Mouse (Mus musculus): ENCODE results near the gene Smarcc2.
A peak's percentile ranks its signal among the peaks of the same experiment; 100 is the strongest.
"Not testable (repeated sequence)": the region's sequence is repeated elsewhere in the genome, so short reads cannot be mapped to it uniquely, and the experiment has no call there.

Gene Smarcc2

GRCm38 (mm10) chr10:128494667-128495245 is 35.7 kb downstream of the Smarcc2 start:
- no peak for DNase-seq

GRCm38 (mm10) chr10:128495270-128495669 is 36.2 kb downstream of the Smarcc2 start:
- no peak for DNase-seq

- DNase-seq, result no peak
These were observed 36.9 kb downstream of the Smarcc2 start for GRCm38 (mm10) chr10:128495903-128496302.

GRCm38 (mm10) chr10:128496509-128497077 is 37.5 kb downstream of the Smarcc2 start:
- DNase-seq, result no peak

- DNase-seq, result no peak
These were observed 38.2 kb downstream of the Smarcc2 start for GRCm38 (mm10) chr10:128497134-128497737.

- DNase-seq, result peak; percentile 95 to 97
These were observed 39.5 kb downstream of the Smarcc2 start, which contains the start of gene Myl6b for GRCm38 (mm10) chr10:128498590-128498989. TSS of gene Myl6b (minus strand) at chr10:128498685.

GRCm38 (mm10) chr10:128499116-128499671 is 40.1 kb downstream of the Smarcc2 start:
- peak in 1 of 2 experiments; percentile 42 for DNase-seq

GRCm38 (mm10) chr10:128502341-128502740 is 43.3 kb downstream of the Smarcc2 start:
- DNase-seq, result no peak

GRCm38 (mm10) chr10:128503532-128503931 is 44.5 kb downstream of the Smarcc2 start:
- no peak for DNase-seq

- DNase-seq, result no peak
These were observed 45.0 kb downstream of the Smarcc2 start for GRCm38 (mm10) chr10:128504012-128504411.

- DNase-seq, result no peak
These were observed 45.8 kb downstream of the Smarcc2 start for GRCm38 (mm10) chr10:128504641-128505370.

- DNase-seq, result not testable (repeated sequence)
These were observed 46.3 kb downstream of the Smarcc2 start for GRCm38 (mm10) chr10:128505371-128505667.

- no peak for DNase-seq
These were observed 46.9 kb downstream of the Smarcc2 start for GRCm38 (mm10) chr10:128505974-128506373.

GRCm38 (mm10) chr10:128508260-128508659 is 49.2 kb downstream of the Smarcc2 start:
- DNase-seq, result no peak

GRCm38 (mm10) chr10:128509203-128509602 is 50.2 kb downstream of the Smarcc2 start:
- DNase-seq, result no peak

- DNase-seq, result no peak
These were observed 50.8 kb downstream of the Smarcc2 start for GRCm38 (mm10) chr10:128509831-128510230.

- no peak for DNase-seq
These were observed 51.3 kb downstream of the Smarcc2 start for GRCm38 (mm10) chr10:128510301-128510700.

- DNase-seq, result no peak
These were observed 52.1 kb downstream of the Smarcc2 start for GRCm38 (mm10) chr10:128511189-128511588.

- no peak for DNase-seq
These were observed 52.7 kb downstream of the Smarcc2 start for GRCm38 (mm10) chr10:128511761-128512160.

- DNase-seq, result no peak
These were observed 56.0 kb downstream of the Smarcc2 start for GRCm38 (mm10) chr10:128515044-128515443.

- DNase-seq, result no peak
These were observed 57.0 kb downstream of the Smarcc2 start for GRCm38 (mm10) chr10:128516029-128516428.

- DNase-seq, result no peak
These were observed 57.6 kb downstream of the Smarcc2 start for GRCm38 (mm10) chr10:128516677-128517076.

GRCm38 (mm10) chr10:128518833-128519232 is 59.8 kb downstream of the Smarcc2 start:
- DNase-seq, result peak in 1 of 2 experiments; percentile 40
